Mouse (Mus musculus) large intestine, adult 2 months (tissue): ENCODE results near the gene Mcoln2. TPM values are rescaled to one million over a fixed set of nuclear protein-coding genes. Genes with fewer than 3 reads are reported as not detected.

ENCODE experiments used
- DNase-seq: peaks from one replicate; pipeline ENCODE4 v3.0.0-alpha.2; 2012; ENCODE audit warnings: low read depth, low spot score
- WGBS: fragments of 180-500 bp; shearing (Covaris S2); methylation state at CpG from one replicate; pipeline ENCODE4 v1.1.7; 2018; 5-methylcytosine and 5-hydroxymethylcytosine counted together
- polyA plus RNA-seq: library from polyadenylated mRNA; depleted of rRNA; stranded (reverse); fragments of >200 nt; gene quantifications from 2 replicates; pipeline ENCODE4 v1.2.3, GENCODE M21; 2012; rRNA removed

Mcoln2 gene
- 9.2 and 14.9 TPM in 2 replicates for polyA plus RNA-seq

- no peak for DNase-seq
- WGBS = 14% methylated on average over 31 of the region's 34 CpGs
Measured at GRCm38 (mm10) chr3:146149156-146150057, at the start of gene Mcoln2. TSS of gene Mcoln2 (plus strand) at chr3:146149833.

DNA sequence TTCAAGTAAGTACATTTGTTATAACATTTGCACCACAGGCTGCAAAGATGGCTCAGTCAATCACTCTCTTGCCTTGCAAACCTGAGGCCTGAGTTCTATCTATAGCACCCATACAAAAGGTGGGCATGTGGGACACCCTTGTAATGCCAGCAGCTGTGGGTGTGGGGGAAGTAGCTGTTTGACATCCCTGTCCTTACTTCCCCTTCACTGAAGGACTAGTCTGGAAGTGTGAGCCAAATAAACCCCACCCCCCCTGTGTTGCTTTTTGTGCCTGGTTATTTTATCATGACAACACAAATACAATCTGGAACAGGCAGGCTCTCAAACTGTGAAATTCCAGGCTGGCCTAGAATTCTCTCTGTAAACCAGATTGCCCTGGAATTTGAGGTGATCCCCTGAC is 49.7 kb upstream of the Mcoln2 start:
- DNase-seq = no peak

GRCm38 (mm10) chr3:146102049-146102448 is 47.6 kb upstream of the Mcoln2 start:
- 54% methylated on average over 6 of the region's 6 CpGs for WGBS
- no peak for DNase-seq

DNA sequence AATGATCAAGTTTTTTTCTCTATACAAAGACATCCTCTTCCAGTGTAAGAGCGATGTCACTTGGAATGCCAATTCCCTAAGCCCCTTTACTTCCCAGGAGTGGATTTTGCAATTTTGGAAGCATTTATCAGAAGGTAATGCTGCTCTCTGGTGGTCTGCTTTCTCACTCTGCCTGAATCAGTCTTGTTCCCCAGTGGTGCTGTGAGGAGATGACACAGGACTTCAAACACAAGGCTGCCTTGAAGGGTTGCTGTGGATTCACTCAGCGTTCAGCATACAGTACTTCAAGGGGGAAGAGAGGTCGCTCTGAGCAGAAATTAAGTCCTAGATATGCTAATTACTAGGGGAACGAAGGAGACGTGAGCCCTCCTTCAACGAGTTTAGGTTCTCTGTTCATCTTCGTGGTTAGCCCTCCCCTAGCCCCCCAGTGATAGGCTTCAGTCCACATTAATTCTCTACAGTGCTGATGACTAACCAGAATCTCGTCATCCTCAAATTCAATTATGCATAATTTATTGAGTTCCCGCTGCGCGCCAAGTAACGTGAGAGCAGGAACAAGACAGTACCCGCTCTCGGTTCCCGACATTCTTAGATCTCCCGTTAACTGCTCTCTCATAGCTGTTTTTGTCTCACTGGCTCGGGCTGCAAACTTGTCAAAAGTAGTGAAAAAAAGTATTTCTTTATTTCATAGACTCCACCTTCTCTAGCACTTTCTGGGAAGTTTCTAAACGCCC is 42.4 kb upstream of the Mcoln2 start:
- no peak for DNase-seq
- WGBS = 6% methylated on average over 18 of the region's 18 CpGs

DNA sequence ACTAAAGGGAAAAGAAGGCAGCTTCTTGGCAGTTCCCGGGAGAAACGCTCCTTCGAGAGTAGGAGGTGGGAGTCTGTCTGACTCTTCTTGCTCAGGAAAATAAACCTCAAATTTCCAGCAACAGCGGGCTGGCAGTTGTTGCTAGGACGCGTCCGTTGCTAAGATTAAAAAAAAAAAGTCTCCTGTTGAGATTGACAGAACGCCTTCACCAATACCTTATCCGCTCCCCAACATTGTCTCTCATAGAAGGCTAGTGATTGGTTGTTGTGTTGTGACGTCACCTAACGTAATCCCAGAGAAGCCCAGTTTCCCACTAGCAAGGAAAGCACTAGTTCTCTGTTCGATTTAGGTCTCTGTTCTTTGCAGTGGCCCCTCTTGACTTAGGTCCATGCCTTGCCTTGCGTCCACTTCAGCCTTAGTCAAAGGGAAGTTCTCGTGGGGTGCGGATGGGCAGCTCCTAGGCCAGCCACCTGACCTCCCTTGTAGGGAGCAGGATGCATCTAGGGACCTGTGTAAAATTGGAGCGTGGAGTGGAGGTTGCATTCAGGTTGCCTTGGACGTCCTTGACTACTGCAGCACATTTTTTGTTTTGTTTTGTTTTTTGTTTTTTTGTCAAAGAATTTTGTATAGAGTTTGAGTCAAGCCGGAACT is 41.6 kb upstream of the Mcoln2 start, which contains the start of gene Wdr63:
Gene Wdr63 (minus strand): TSS at position 210 of the 651 bp plus-strand sequence.
- WGBS = 17% methylated on average over 18 of the region's 18 CpGs
- peak; percentile 37 for DNase-seq

DNA sequence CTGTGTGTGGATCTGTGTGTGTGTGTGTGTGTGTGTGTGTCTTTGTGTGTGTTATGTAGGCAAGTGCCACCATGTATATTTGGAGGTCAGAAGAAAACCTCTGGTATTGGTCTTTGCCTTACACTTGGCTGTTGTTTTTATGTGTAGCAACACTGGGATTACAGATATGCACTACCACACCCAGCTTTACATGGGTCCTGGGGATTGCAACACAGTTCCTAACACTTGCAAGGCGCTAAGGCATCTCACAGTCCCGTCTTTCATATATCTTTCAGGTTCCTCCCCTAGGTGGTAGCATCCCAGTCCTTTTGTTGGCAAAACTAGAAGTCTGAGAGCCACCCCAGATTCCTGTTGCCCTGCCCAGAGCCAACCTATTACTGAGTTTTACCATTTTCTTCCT is 40.7 kb upstream of the Mcoln2 start:
- DNase-seq = no peak
- WGBS = 65% methylated on average over 2 of the region's 2 CpGs

DNA sequence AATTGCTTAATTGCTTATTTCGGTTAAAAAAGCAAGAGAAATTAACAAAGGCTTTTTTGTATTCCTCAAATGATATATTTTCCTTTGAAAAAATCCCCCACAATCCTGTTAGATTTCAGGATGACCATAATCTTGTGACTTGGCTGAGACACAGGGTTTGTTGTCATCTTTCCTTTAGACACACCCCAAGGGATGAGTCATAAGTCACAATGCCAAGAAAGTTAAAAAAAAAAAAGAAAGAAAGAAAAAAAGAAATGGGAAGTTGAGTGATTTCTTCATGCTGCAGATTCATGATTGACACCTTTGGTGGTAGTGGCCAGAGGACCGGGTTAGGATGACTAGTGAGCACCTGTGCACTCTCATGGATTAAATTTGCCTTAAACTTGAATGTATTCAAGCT is 39.3 kb upstream of the Mcoln2 start:
- WGBS = 44% methylated on average over 2 of the region's 2 CpGs
- DNase-seq = no peak

GRCm38 (mm10) chr3:146110916-146111315 is 38.7 kb upstream of the Mcoln2 start:
- WGBS = 68% methylated on average over 6 of the region's 6 CpGs
- DNase-seq = no peak

DNA sequence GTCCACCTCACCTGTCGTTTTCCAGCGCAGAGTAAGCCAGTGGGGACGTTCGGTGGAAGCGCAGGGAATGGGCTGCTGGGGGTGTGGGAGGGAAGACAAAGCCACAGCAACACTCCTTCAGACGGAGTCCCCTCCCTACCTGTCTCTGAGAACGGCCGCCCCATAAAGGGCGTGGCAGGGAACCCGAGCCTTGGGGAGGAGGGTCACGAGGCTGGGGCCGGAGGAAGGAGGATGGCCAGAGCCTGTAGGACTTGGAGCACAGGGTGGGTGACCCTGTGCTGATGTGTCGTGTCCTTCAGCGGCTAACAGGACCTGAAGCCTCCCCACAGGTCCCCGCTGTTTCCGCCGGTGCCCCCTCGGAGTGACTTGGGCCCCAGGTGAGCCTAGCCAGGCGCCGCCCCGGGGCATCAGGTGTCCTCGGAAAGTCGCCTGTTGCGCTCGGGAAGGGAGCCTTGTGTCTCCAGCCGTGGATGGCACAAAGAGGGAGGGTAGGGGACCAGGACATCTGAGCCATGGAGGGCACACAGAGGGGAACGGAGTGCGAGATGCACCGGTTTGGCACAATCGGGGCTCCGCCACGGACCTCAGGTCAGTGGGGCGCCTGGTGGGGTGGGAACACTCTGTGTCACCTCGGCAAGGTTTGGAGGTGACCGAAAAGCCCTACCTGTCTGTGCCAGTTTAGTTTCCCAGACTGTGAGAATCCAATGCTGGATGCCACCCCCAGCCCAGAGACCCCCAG is 32.2 kb upstream of the Mcoln2 start, which contains the start of gene Mcoln3:
Gene Mcoln3 (plus strand): TSS at position 193 of the 739 bp plus-strand sequence.
- DNase-seq = no peak
- 12% methylated on average over 35 of the region's 35 CpGs for WGBS

DNA sequence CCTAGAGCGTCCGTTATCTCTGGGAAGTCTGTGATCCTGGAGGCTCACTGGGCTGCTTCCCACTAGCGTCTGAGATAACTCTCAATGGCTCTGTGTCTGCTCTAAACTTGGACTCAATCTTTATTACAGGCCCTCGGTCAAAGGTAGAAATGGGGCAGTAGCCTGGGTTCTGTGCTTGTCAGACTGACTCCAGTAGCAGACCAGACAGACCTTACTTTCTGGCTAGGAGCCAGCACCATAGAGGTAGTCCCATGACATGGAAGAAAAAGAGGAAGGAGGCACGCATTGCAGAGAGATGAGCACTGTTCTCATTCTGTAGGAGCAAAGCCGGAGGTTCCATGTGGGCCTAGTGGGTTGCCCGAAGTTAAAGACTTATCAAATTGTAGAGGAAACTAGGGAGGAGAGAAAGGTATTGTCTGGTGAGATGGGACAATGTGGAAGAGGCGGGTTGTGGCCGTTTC is 31.6 kb upstream of the Mcoln2 start:
- 60% methylated on average over 9 of the region's 9 CpGs for WGBS

GRCm38 (mm10) chr3:146121310-146122124 is 28.1 kb upstream of the Mcoln2 start:
- WGBS = 35% methylated on average over 25 of the region's 25 CpGs
- DNase-seq = no peak

More for the DNA sequence above, 31.6 kb upstream of the Mcoln2 start:
- DNase-seq = no peak

- DNase-seq = no peak
- 74% methylated on average over 3 of the region's 3 CpGs for WGBS
Measured at GRCm38 (mm10) chr3:146122125-146122420, 27.6 kb upstream of the Mcoln2 start.

DNA sequence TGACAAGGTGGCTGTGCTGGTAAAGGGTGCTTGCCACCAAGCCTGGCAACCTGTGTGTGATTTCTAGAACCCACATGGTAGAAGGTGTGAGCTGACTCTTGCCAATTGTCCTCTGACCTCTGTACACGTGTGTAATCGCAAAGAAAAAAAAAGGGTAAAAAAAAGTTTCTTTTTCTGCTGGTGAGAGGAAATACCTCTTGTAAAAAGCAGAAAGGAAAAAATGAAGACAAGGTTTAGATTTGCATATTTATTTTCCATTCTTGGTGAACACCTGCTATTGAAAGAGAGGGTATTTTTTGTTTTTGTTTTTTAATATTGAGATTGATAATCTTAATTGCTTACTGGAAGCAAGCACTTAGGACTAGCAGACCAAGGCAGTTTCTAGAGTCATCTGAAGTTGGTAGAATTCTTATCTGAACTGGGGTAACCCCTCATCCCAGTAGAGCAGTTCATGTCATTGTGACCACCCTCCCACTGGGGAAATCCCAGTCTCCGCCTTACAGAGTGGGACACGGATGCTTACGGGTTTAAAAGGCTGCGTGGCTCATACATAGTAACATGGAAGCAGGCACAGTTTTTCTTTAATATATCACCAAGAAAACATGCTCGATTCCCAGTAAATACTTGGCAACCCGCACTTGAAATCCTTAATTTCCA is 26.7 kb upstream of the Mcoln2 start:
- 70% methylated on average over 8 of the region's 8 CpGs for WGBS
- no peak for DNase-seq

DNA sequence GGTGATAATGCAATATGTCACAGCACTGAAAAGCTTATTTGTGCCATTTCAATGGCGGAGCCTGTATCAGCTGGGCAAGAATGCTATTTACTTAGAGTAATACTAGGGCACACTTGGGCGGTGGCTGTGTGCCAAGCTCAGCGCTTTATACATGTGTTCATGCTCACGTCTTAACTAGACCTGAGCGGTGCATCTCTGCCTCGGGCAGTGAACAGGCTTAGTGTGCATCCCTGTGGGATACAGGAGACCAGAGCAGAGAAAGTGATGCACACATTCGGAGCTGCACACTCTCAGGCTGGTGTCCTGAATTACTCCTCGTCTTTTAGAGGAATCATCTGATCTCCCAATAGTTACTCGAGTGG is 26.2 kb upstream of the Mcoln2 start:
- DNase-seq = no peak
- WGBS = 42% methylated on average over 9 of the region's 9 CpGs

- no peak for DNase-seq
- WGBS = 83% methylated on average over 6 of the region's 6 CpGs
Measured at GRCm38 (mm10) chr3:146127205-146127604, 22.4 kb upstream of the Mcoln2 start.

DNA sequence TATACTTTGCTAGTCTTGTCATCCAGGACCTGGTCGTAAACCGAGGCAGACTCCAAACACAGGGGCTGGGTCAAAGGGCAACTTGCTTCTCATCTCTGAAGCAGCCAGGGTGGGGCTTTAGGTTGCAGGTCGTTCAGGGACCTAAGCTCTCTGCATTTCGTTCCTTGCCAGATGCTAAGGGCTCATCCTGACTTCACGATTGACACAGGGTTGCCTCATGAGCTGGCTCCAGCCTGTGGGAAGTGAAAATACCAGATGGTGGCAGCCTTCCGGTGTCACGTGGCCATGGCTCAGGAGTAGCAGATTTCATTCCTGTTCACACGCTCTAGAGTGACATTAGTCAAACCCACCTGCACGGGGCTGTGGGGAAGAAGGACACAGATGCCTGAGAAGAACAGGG is 14.8 kb upstream of the Mcoln2 start:
- WGBS = 26% methylated on average over 9 of the region's 9 CpGs
- DNase-seq = no peak

- no peak for DNase-seq
Measured at GRCm38 (mm10) chr3:146135417-146135816, 14.2 kb upstream of the Mcoln2 start.

DNA sequence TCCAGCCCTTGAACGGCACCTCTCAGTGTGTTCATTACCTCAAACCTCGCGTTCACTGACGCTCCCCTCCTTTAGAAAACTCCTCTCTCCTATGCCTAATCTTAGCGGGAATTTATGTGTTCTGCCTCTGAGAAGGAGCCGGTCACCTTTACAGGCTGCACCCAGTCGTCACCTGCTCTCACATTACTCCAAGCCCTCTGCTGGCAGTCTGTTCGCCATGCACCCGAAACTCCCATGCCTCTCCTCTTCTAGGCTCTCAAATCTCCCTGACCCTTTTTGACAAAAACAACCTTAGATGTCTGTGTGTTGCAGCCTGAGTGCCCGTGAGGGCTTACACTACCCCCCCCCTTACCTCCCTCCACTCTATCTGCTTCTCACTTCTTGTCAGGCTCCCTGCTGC is 13.2 kb upstream of the Mcoln2 start:
- 25% methylated on average over 10 of the region's 10 CpGs for WGBS
- DNase-seq = no peak

More at GRCm38 (mm10) chr3:146135417-146135816, 14.2 kb upstream of the Mcoln2 start:
- 80% methylated on average over 2 of the region's 2 CpGs for WGBS
